Mouse (Mus musculus) limb, embryonic 11.5 days (tissue): ENCODE measurements around the gene Tpi1. TPM values are rescaled to one million over a fixed set of nuclear protein-coding genes. Genes with fewer than 3 reads are reported as not detected.
"Not testable (repeated sequence)": the region's sequence is repeated elsewhere in the genome, so short reads cannot be mapped to it uniquely, and the experiment has no call there.

ENCODE experiments used
- ATAC-seq: fragments of 200-750 bp; cut with Nextera tagmentation; 2 replicates; pipeline ENCODE4 v1.8.0; 2017; ENCODE audit warnings: low read depth; ENCODE audit not compliant: insufficient number of reproducible peaks, low FRiP score, low TSS enrichment
- DNase-seq: peaks from one replicate; pipeline ENCODE4 v3.0.0-alpha.2; 2015; ENCODE audit warnings: low spot score
- H3K27ac ChIP-seq: fragments of 300-500 bp; sonication (generic); replicated peaks from 2 replicates; pipeline ENCODE4 v1.5.1; 2014; ENCODE audit warnings: low read depth, mild to moderate bottlenecking, low read length
- H3K27me3 ChIP-seq: fragments of 300-500 bp; sonication (generic); 2 replicates; pipeline ENCODE4 v1.6.1; 2014; ENCODE audit warnings: mild to moderate bottlenecking, low read length, mixed read lengths; ENCODE audit not compliant: control insufficient read depth, insufficient read depth
- H3K36me3 ChIP-seq: fragments of 300-500 bp; sonication (generic); 2 replicates; pipeline ENCODE4 v1.6.1; 2014; ENCODE audit warnings: mild to moderate bottlenecking, low read length, moderate library complexity, mixed read lengths; ENCODE audit not compliant: control insufficient read depth, insufficient read depth
- H3K4me1 ChIP-seq: fragments of 300-500 bp; sonication (generic); 2 replicates; pipeline ENCODE4 v1.6.1; 2014; ENCODE audit warnings: low read length, mixed read lengths; ENCODE audit not compliant: control insufficient read depth, insufficient read depth
- H3K4me2 ChIP-seq: fragments of 300-500 bp; sonication (generic); 2 replicates; pipeline ENCODE4 v1.6.1; 2014; ENCODE audit warnings: low read depth, mild to moderate bottlenecking, moderate library complexity; ENCODE audit not compliant: severe bottlenecking
- H3K4me3 ChIP-seq: fragments of 300-500 bp; sonication (generic); 2 replicates; pipeline ENCODE4 v1.5.1; 2014; ENCODE audit warnings: low read depth, low read length
- H3K9ac ChIP-seq: fragments of 300-500 bp; sonication (generic); 2 replicates; pipeline ENCODE4 v1.6.1; 2014; ENCODE audit warnings: mild to moderate bottlenecking, low read length
- H3K9me3 ChIP-seq: fragments of 300-500 bp; sonication (generic); 2 replicates; pipeline ENCODE4 v1.6.1; 2016; ENCODE audit warnings: low read length; ENCODE audit not compliant: control insufficient read depth
- WGBS: fragments of 180-500 bp; shearing (Covaris S2); extraction: QIAGEN DNeasy Blood & Tissue Kit; methylation state at CpG from one replicate; pipeline ENCODE4 v1.1.7; 2014; 5-methylcytosine and 5-hydroxymethylcytosine counted together
- polyA plus RNA-seq: library from polyadenylated mRNA; unstranded; fragments of >200 nt; fragmentation: Nextera tagmentation; extraction: Ambion mirVana; gene quantifications from 2 replicates; pipeline ENCODE4 v1.2.1, GENCODE M21; 2014

The Tpi1 gene
- polyA plus RNA-seq, 1 experiment from 2014 or later: 825 TPM

DNA sequence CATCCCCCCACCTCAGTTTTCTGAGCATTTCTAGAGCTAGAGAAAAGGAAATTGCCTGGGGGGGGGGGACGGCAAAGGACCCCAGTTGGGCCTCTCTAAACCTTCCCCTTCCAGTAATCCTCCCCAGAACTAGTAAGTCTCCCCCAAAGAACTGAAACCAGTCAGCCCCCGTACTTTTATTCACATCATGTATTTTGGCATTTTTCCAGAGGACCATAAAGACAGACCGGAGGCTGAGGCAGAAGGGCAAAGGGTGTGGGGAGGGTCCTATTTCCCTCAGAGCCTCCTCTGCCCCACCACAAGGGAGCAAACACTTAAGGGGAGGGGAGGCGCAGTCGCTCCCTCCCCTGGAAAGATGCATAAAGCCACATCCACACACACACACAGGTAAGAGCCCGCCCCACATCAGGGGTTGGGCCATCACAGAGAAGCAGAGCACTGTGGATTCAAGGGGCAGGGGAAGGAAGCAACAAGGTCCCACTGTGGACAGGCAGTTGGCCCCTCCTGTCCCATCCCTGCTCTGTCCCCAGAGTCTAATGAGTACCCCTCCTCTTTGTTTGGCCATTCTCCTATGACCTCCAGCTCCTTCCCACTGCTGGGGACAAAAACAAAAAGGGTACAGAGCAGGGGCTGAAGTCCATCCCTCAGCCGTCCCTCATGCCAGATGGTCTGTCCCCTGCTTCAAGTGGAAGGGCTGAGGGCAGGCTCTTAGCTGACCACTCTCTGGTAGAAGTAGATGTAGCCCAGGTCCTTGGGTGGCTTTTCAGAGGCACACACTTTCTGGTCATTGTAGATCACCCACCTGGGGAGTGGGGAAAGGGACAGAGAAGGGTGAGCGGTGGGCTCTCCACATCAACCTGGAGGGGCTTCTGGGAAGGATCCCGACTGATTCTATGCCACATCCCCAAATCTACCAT is 1.0 kb upstream of the Tpi1 start:
- DNase-seq (no peak), ATAC-seq (no peak)
- Histone ChIP-seq H3K9ac (no peak overlapping the region), H3K9me3 (no peaks in the 10 kb centered on the region), H3K4me2 (no peak overlapping the region; the same call in 1 of the 2 replicates), H3K27me3 (no peaks in the 10 kb centered on the region), H3K27ac (no peak overlapping the region), H3K4me1 (peaks cover 12% of the 10 kb centered on the region; the same call in 1 of the 2 replicates), H3K4me3 (no peak overlapping the region), H3K36me3 (peaks cover 38% of the 10 kb centered on the region)
- 71% methylated on average over 9 of the region's 9 CpGs for WGBS

DNA sequence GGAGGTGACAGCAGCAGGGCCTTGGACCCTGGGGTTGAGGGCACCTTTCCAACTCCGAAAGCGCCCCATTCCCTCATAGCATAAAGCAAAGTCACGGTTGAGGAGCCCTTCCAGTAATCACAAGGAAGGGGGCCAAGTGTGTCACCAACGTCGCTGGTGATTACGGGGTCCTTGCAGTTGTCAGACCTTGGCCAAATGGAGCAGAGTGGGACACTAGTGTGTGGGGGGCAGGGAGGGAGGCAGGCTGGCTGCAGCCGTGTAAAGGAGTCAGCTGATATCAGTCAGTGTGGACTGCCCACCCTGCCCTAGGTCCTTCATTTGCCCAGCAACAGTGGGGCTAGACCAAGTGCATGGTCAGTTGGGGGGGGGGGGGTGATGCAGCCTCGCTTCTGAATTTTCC is 352 bp upstream of the Tpi1 start:
- Histone ChIP-seq H3K4me2 (peak overlapping the region; percentile 82), H3K9me3 (no peaks in the 10 kb centered on the region), H3K4me3 (peak overlapping the region; percentile 91), H3K9ac (no peak overlapping the region), H3K27ac (no peak overlapping the region), H3K27me3 (no peaks in the 10 kb centered on the region), H3K4me1 (peaks cover 16% of the 10 kb centered on the region; the same call in 1 of the 2 replicates), H3K36me3 (peaks cover 32% of the 10 kb centered on the region)
- DNase-seq (no peak), ATAC-seq (peak; percentile 45; the same call in 1 of the 2 replicates)
- 34% methylated on average over 8 of the region's 8 CpGs for WGBS

DNA sequence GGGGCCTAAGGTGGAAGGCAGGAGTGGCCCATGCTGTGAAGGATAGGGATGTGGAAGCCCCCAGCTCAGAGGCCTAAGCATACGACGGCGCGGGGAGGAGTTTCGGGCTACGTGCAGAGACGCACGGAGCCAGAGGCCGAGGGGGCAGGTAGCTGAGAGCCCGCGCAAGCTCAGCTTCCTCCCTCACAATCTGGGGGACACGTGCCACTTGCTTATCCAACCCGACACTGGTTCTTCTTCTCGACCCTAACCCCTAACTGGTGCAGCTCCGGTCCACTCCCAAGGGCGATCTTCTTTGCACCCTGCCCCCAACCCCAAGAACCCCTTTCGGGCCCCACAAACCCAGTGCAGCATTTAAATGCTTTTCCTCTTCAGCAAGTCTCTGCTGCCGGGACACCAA is 600 bp downstream of the Tpi1 start:
- Histone ChIP-seq H3K9ac (peak overlapping the region; percentile 83), H3K4me1 (peaks cover 16% of the 10 kb centered on the region; the same call in 1 of the 2 replicates), H3K27me3 (no peaks in the 10 kb centered on the region), H3K4me3 (peak overlapping the region; percentile 91), H3K27ac (peak overlapping the region; percentile 82), H3K9me3 (no peaks in the 10 kb centered on the region), H3K36me3 (peaks cover 26% of the 10 kb centered on the region), H3K4me2 (peak overlapping the region; percentile 82)
- ATAC-seq: peak; percentile 58; the same call in 1 of the 2 replicates
- WGBS: under 1% methylated on average over 18 of the region's 18 CpGs
- peak; percentile 83 for DNase-seq

DNA sequence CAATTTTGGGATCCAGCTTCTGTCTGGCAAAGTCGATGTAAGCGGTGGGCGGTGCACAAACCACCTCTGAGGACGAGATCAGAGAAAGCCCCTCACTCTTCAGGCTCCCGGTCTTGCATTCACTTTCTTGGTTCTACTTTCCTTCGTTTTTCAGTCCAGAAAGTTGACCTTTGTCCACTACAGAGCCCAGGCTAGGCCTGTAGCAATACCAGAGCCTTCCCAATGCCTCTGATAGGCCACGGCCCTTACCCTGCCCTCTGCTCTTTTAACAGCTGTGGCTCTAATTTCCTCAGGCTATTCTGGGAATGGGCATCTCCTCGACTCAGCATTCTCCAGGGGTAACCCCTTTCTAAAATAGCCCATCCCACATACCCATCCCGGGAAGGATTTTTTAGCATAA is 1.2 kb downstream of the Tpi1 start:
- Histone ChIP-seq H3K4me2 (peak overlapping the region; percentile 82), H3K27me3 (no peaks in the 10 kb centered on the region), H3K9ac (peak overlapping the region; percentile 83), H3K27ac (peak overlapping the region; percentile 82; the same call in 1 of the 2 replicates), H3K4me1 (peaks cover 16% of the 10 kb centered on the region; the same call in 1 of the 2 replicates), H3K4me3 (peak overlapping the region; percentile 91), H3K9me3 (no peaks in the 10 kb centered on the region), H3K36me3 (peaks cover 20% of the 10 kb centered on the region)
- ATAC-seq (no peak), DNase-seq (no peak)
- 26% methylated on average over 9 of the region's 9 CpGs for WGBS

DNA sequence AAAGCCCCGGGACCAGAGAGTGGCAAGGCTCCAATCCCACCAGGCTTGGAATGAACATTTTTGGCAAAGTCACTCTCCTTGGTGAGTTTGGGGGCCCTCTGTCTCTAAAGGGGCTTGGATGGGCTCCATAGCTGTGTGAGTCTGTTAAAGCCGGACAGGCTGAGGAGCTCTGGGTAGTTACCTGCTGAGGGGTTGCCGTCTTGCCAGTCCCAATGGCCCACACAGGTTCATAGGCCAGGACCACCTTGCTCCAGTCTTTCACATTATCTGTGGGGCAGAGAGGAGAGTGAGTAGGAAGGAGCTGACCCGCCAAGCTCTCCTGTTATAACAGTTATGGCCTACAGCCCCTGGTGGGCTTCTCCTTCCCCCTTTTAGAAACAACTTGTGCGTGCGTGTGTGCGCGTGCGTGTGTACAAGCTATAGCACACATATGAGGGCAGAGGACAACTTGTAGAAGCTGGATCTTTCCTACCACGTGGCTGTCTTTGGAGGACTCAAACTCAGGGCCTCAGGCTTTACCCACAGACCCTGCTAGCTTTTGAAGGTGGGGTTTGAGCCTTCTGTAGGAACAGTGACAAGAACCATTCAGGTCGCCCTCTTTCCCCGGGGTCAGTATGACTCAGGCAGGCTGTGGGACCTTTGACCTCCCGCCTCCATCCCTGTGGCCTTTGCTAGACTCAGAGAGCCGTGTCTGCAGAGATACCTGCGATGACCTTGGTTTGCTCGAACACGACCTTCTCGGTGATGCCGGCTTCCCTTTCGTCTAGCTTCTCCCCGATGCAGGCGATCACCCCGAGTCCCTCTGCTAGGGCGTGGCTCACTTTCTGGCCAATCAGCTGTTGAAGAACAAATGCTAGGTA is 2.2 kb downstream of the Tpi1 start:
- no peak overlapping the region for H3K27ac ChIP-seq
- no peak for ATAC-seq
- H3K4me1 ChIP-seq: peaks cover 16% of the 10 kb centered on the region; the same call in 1 of the 2 replicates
- no peak for DNase-seq
- no peaks in the 10 kb centered on the region for H3K27me3 ChIP-seq
- peak overlapping the region; percentile 22; the same call in 1 of the 2 replicates for H3K9ac ChIP-seq
- H3K4me2 ChIP-seq: peak overlapping the region; percentile 82
- peak overlapping the region; percentile 91 for H3K4me3 ChIP-seq
- H3K9me3 ChIP-seq: no peaks in the 10 kb centered on the region
- H3K36me3 ChIP-seq: peaks cover 11% of the 10 kb centered on the region
- WGBS: 85% methylated on average over 24 of the region's 24 CpGs

DNA sequence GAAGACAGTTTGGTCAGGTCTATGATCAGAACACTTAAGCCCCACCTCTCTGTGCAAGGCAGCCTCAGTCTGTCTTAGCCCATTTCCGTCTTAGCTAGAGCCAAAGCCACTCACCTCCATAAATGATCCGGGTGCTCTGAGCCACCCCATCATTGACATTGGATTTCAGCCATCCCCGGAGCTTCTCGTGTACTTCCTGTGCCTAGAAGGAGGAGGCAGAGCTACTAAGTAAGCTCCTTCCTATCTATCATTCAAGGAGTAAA is 2.8 kb downstream of the Tpi1 start:
- Histone ChIP-seq H3K9ac (no peak overlapping the region), H3K36me3 (peaks cover 9% of the 10 kb centered on the region), H3K4me3 (no peak overlapping the region), H3K27me3 (no peaks in the 10 kb centered on the region), H3K27ac (no peak overlapping the region), H3K4me2 (no peak overlapping the region), H3K9me3 (no peaks in the 10 kb centered on the region), H3K4me1 (peaks cover 19% of the 10 kb centered on the region; the same call in 1 of the 2 replicates)
- ATAC-seq (no peak), DNase-seq (no peak)
- WGBS: 92% methylated on average over 4 of the region's 4 CpGs

DNA sequence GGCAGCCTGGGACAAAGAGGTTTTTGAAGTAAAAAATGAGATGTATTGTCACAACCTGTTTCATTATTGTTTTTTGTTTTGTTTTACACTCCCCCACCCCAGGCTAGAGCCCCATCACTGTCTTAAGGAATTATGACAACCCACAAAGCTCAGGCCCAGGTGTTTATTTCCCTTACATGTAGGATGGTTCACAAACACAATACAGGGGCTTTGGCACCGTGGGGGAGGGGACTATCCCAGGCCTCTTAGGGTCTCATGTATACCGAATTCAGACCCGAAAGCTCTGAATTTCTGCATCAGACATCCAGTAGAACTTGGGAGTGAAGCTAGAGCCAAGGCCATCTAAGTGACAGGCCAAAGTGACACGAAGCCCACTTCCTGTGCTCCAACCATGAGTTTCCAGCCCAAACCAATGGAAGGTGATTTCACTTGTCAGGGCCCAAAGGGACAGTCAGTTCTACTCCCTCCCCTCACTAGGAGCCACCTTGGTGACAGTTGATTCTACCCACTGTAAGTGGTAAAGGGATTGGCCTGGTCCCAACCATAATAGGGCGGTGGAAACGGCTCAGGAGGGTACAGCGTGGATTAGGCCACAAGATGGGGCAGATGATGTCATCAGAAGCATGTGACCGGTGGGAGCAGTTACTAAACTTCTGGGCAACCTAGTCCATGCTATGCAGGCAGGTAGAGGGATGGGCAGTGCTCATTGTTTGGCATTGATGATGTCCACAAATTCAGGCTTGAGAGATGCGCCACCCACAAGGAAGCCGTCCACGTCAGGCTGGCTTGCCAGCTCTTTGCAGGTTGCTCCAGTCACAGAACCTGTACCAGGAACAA is 3.3 kb downstream of the Tpi1 start:
- not testable (repeated sequence) for DNase-seq, H3K4me3 ChIP-seq, H3K4me2 ChIP-seq, H3K9me3 ChIP-seq, H3K36me3 ChIP-seq, ATAC-seq, H3K9ac ChIP-seq, H3K27me3 ChIP-seq, H3K27ac ChIP-seq
- WGBS: 87% methylated on average over 11 of the region's 11 CpGs
- H3K4me1 ChIP-seq: peaks cover 19% of the 10 kb centered on the region; the same call in 1 of the 2 replicates
